Mouse (Mus musculus): ENCODE data around the gene Hs3st1. TPM values are rescaled to one million over a fixed set of nuclear protein-coding genes. Genes with fewer than 3 reads are reported as not detected.

The Hs3st1 gene
- 0.13 and 0.14 TPM in 2 replicates for polyA plus RNA-seq (2012; rRNA removed)

DNA sequence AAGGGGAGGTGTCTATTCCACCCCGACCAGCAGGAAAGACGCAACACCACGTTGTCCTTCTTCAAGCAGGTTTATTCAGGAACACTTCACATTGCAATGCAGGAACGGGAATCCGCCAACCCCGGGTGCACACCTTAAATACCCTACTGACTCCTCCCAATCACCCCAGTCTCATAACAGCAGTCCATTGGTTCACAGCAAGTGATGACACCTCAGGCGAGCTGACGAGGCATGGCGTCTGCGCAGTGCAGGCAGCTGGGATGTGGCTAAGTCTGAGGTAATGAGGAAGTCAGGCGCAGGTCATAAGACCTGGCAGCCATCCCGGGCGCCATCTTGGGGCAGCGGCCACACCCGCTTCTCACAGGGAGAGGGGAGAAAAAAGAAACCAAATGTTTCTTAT lies at the start of gene Hs3st1:
Gene Hs3st1 (minus strand): TSS at position 101 of the 400 bp plus-strand sequence.

